Mouse (Mus musculus) bone marrow, adult 2 months (tissue): Measurements from ENCODE around the gene Camsap1. TPM values are rescaled to one million over a fixed set of nuclear protein-coding genes. Genes with fewer than 3 reads are reported as not detected.

ENCODE experiments used
- H3K27ac ChIP-seq: fragments of 200-500 bp; 2 replicates; pipeline ENCODE4 v1.5.1; 2012; ENCODE audit warnings: low read depth, mild to moderate bottlenecking, control low read depth, inconsistent platforms, low read length; ENCODE audit not compliant: control insufficient read depth, poor library complexity, insufficient read depth
- H3K4me1 ChIP-seq: fragments of 200-500 bp; 2 replicates; pipeline ENCODE4 v1.6.1; 2011; ENCODE audit warnings: low read length; ENCODE audit not compliant: control insufficient read depth, insufficient read depth
- H3K4me3 ChIP-seq: fragments of 200-500 bp; replicated peaks from 2 replicates; pipeline ENCODE3; 2011; ENCODE audit warnings: mild to moderate bottlenecking, low read depth, low read length, control low read depth; ENCODE audit not compliant: control insufficient read depth
- CTCF ChIP-seq: fragments of 200-500 bp; IDR thresholded peaks from 2 replicates; pipeline ENCODE4 v1.5.1; 2011; ENCODE audit warnings: low read length, control low read depth; ENCODE audit not compliant: control insufficient read depth, insufficient read depth
- POLR2A ChIP-seq: fragments of 200-500 bp; IDR thresholded peaks from 2 replicates; pipeline ENCODE4 v1.6.1; 2011; ENCODE audit warnings: low read depth, mild to moderate bottlenecking, control low read depth, low read length, borderline replicate concordance; ENCODE audit not compliant: control insufficient read depth
- WGBS: fragments of 180-500 bp; shearing (Covaris S2); methylation state at CpG from one replicate; pipeline ENCODE4 v1.1.7; 2018; 5-methylcytosine and 5-hydroxymethylcytosine counted together
- polyA plus RNA-seq: library from polyadenylated mRNA; stranded (reverse); fragments of >200 nt; gene quantifications from 2 replicates; pipeline ENCODE4 v1.2.4, GENCODE M21; 2011; ENCODE audit warnings: low replicate concordance; ENCODE audit not compliant: missing spikeins, insufficient read depth, insufficient read length

Camsap1 gene
- polyA plus RNA-seq, 1 experiment = 18.9 TPM

DNA sequence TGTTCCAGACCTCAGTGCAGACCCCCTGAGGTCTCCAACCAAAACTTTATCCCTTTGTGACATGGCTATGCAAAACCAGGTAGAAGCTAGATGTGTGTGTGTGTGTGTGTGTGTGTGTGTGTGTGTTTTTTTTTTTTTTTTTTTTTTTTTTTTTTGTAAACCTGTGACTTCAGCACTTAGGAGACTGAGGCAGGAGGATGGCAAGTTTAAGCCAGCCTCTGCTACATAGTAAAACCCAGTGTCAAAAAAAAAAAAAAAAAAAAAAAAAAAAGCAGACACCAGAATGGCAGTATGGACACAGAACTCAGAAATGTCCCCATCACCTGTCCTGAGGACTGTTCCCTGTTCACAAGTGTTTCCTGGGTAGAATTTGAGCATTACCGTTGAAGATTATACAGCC lies 6.6 kb upstream of the Camsap1 start:
- no peaks in the 10 kb centered on the region; the same call in 1 of the 2 replicates for H3K4me1 ChIP-seq

DNA sequence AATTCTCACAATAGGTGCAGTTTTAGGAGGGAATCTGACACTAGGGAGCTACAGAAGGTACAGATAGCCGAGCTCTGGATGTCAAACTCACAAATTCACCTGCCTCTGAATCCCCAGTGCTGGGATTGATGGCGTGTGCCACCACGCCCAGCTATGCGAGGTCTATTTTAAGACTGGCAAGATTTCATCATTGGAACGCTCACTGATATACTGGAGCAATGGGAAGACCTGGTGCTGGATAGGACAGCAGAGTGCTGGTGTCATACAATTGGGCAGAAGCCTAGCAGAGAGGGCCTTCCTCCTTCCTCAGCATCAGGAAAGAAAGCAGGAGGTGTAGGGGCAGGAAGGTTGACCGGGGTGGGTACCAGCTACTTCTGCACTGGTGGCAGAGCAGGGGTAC lies 4.7 kb upstream of the Camsap1 start:
- Histone ChIP-seq H3K4me1 (no peaks in the 10 kb centered on the region; the same call in 1 of the 2 replicates), H3K27ac (no peak overlapping the region), H3K4me3 (no peak overlapping the region)
- TF ChIP-seq POLR2A = no peak
- 82% methylated on average over 6 of the region's 6 CpGs for WGBS

More for the DNA sequence above, 6.6 kb upstream of the Camsap1 start:
- WGBS = 78% methylated on average over 1 of the region's 1 CpGs
- TF ChIP-seq POLR2A (no peak), CTCF (no peak)
- Histone ChIP-seq H3K4me3 (no peak overlapping the region), H3K27ac (no peak overlapping the region)

DNA sequence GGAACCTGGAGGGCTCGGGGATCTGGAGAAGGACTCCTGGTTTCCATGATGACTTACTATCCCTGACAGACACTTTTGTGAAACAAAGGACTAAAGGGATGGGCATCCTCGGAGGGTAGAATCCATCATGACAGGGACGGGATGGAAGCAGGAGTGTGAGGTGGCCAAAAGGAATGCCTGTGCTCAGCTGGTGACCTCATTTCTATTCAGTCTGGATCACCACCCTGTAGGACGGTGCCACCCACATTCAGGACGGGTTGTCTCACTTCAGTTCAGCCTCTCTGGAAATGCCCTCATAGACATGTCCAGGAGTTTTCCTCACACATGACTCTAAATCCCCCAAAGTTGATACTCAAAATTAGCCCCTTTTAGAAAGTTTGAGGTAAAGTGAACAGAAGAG lies 3.5 kb upstream of the Camsap1 start:
- Histone ChIP-seq H3K4me1 (peaks cover 1% of the 10 kb centered on the region; the same call in 1 of the 2 replicates), H3K4me3 (no peak overlapping the region), H3K27ac (no peak overlapping the region)
- 73% methylated on average over 5 of the region's 5 CpGs for WGBS
- TF ChIP-seq CTCF (no peak), POLR2A (no peak)

DNA sequence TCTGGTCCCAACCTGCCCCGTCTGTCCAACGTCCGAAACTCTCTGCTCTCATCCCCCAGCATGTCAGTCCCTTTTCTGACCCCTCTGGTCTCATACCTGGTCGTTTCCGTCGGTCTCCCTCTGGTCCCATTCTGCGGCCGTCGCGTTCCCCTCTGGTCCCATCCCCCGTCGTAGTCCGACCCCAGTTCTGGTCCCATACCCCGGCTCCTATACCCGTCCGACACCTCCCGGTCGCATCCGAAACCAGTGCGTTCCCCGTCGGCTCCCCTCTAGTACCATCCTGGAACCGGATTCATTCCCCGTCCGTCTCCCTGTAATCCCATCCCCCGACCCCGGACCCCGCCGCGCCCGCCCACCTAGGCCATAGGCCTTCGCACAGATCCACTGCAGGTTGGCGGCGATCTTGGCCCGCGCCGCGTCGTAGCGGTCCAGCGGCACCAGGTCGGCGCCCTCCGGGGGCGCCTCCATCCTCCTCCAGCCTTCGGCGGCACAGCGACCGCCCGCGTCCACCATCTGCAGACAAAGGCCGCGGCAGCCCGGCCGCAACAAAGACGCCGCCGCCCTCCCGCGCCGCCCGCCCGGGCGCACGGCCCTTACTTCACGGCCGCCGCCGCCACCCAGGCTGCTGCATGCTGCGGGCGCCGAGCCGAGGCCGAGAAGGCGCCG lies 523 bp downstream of the Camsap1 start:
- Histone ChIP-seq H3K4me1 (peaks cover 1% of the 10 kb centered on the region; the same call in 1 of the 2 replicates), H3K4me3 (peak overlapping the region; percentile 75), H3K27ac (peak overlapping the region; percentile 50; the same call in 1 of the 2 replicates)
- TF ChIP-seq POLR2A = no peak
- TF ChIP-seq CTCF = no peak
- WGBS = under 1% methylated on average over 76 of the region's 76 CpGs

DNA sequence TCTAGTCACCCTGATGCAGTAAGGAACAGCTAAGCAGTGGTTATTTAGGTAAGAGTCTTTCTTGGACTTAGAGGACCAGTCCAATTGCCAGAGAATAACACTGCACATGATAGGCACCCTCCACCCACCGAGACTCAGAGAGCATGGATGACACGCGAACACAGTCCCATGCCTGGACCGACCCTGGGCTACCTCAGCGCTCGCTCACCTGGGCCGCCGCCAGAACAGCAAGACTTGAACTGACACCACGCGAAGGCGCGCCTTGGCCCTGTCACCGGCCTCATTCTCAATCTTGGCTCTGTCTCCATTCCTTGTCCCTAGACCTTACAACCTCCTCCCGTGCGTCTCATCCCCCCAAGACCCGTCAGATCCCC lies 1.0 kb downstream of the Camsap1 start:
- 3% methylated on average over 16 of the region's 16 CpGs for WGBS
- TF ChIP-seq CTCF = no peak
- no peak for TF ChIP-seq POLR2A
- Histone ChIP-seq H3K27ac (no peak overlapping the region; the same call in 1 of the 2 replicates), H3K4me3 (peak overlapping the region; percentile 75), H3K4me1 (peaks cover 1% of the 10 kb centered on the region; the same call in 1 of the 2 replicates)

DNA sequence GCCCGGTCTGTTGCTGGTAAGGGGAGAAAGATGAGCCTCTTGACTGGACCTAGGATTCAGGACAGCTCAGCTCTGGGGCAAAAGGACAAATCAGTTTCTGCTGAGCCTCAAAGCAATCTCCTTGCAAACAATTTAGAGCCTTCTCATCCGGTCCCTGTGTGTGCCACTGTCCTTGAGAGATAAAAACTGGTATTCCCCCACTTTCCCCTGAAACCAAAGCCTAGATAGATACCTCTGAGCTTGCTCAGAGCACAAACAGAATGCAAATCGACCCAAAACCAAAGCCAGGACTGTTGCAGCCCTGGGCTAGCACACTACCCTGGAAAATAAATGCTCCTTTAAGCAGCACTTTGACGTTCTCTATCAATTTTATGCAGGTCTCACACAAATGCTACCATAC lies 4.1 kb downstream of the Camsap1 start:
- no peak overlapping the region for H3K27ac ChIP-seq
- TF ChIP-seq POLR2A = no peak
- no peak for TF ChIP-seq CTCF
- WGBS = 71% methylated on average over 4 of the region's 4 CpGs
- peaks cover 1% of the 10 kb centered on the region; the same call in 1 of the 2 replicates for H3K4me1 ChIP-seq
- no peak overlapping the region for H3K4me3 ChIP-seq

DNA sequence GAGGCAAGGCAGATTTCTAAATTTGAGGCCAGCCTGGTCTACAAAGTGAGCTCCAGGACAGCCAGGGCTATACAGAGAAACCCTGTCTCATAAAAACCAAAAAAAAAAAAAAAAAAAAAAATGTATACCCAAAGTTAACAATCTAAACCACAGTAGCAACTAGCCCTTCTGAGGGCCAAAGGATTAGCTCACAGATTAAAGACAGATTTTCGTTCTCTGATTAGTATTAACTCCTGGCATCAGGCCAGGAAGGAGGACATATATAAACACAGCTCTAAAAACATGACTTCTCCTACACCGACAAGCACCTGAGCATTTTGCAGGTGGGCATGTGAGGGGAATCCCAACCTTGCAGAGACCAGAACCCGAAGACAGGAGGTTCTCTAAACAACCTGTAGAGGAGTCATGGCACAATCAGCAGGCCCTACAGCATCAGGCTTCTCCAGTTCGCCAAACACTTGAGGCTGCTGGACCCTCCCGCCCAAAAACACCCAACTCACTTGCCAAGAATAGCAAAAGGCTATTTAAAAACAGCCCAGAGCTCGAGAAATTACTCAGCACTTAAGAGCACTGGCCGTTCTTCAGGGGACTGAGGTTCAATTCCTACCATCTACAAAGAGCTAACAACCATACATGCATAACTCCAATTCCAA lies 5.4 kb downstream of the Camsap1 start:
- 71% methylated on average over 7 of the region's 7 CpGs for WGBS
- Histone ChIP-seq H3K4me3 (no peak overlapping the region), H3K27ac (no peak overlapping the region), H3K4me1 (peaks cover 1% of the 10 kb centered on the region; the same call in 1 of the 2 replicates)
- TF ChIP-seq CTCF (no peak), POLR2A (no peak)

DNA sequence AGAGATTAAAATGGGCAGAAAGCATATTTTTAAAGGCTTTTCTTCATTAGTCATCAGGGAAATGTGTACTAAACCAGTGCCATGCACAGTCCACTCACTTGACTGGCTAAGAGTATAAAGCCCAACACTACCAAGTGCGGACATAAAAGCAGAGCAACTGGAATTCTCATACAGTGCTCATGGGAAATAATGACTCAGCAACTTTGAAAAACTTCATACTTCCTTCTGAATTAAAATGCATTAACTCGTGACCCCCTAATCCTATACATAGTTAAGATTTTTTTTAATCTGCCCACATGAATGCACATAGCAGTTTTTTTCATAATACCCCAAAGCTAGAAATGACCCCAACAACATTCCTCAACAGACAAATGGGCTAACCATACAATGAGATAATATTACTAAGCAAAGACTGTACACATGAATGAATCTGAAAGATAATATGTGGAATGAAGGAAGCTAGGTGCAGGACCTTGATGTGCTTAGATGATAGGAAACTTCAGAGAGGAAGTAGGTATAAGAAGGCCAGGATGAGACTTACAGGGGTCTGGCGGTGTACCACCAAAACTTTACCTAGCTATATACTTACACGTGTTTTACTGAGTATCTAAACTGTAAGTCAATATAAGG lies 7.8 kb downstream of the Camsap1 start:
- WGBS = 71% methylated on average over 4 of the region's 4 CpGs

More for the DNA sequence above, 7.8 kb downstream of the Camsap1 start:
- Histone ChIP-seq H3K27ac (no peak overlapping the region), H3K4me1 (no peaks in the 10 kb centered on the region; the same call in 1 of the 2 replicates), H3K4me3 (no peak overlapping the region)
- no peak for TF ChIP-seq CTCF
- TF ChIP-seq POLR2A = no peak
